Mouse (Mus musculus) cerebellum, adult 2 months (tissue): ENCODE measurements at regions not wholly inside any gene's neighbourhood (a gene's known extent, or its start where the extent isn't known, plus 50 kb on each side); places are given as distances from the start of the nearest gene placed in this dataset.

Experiments used
- CTCF ChIP-seq: fragments of 200-500 bp; IDR thresholded peaks from 2 replicates; pipeline ENCODE4 v1.5.1; 2011; ENCODE audit warnings: low read depth, mild to moderate bottlenecking, control low read depth, low read length, moderate library complexity, borderline replicate concordance; ENCODE audit not compliant: insufficient read depth
- POLR2A ChIP-seq: fragments of 200-500 bp; IDR thresholded peaks from 2 replicates; pipeline ENCODE4 v1.6.1; 2011; ENCODE audit warnings: low read length, control low read depth, borderline replicate concordance; ENCODE audit not compliant: insufficient read depth

- TF ChIP-seq CTCF (no peak), POLR2A (no peak)
These were observed 472.6 kb downstream of the Zfp704 start for GRCm38 (mm10) chr3:9137131-9137874.
